In genomic region chr15:102519211-102520141, GRCm38 (mm10) we compare ENCODE assay signal across 8 mouse cellular contexts. TPM values are rescaled to one million over a fixed set of nuclear protein-coding genes. Genes with fewer than 3 reads are reported as not detected.
A peak's percentile ranks its signal among the peaks of the same experiment; 100 is the strongest.
DNase-seq lines count a peak whose midpoint lies in the region; ATAC-seq and TF ChIP-seq lines count a peak whose summit lies in the region.

No protein-coding gene starts in this region.

- no peak for ATAC-seq in CD4-positive, CD25-positive, alpha-beta regulatory T cell, adult 4 months
- ATAC-seq in megakaryocyte, adult 5-6 weeks (ENCODE audit: poor library complexity, severe bottlenecking) = no peak

- H3K27ac ChIP-seq in limb, embryonic 10.5 days = peak overlapping the region; percentile 98
- H3K27ac ChIP-seq in olfactory bulb, adult 2 months (ENCODE audit: insufficient read depth, low read depth, low read length) = no peak overlapping the region

- peak overlapping the region; percentile 95 for H3K4me3 ChIP-seq in megakaryocyte, embryonic 14.5 days (replicated peaks)
- peak overlapping the region; percentile 74 for H3K4me3 ChIP-seq in limb, embryonic 10.5 days
- H3K4me3 ChIP-seq in olfactory bulb, adult 2 months (ENCODE audit: insufficient read depth, low read depth, low read length) = peak overlapping the region; percentile 89

- TF ChIP-seq POLR2A in olfactory bulb, adult 2 months (IDR thresholded peaks at IDR 0.05; ENCODE audit: insufficient read depth, low read depth, low read length) = no peak

- peak; percentile 19 for DNase-seq in CD4-positive, CD25-positive, alpha-beta regulatory T cell, adult 2 months (ENCODE audit: low read depth, low spot score)
- no peak for DNase-seq in limb, embryonic 10.5 days (ENCODE audit: low spot score)
- DNase-seq in left cerebral cortex, adult 8-10 months (ENCODE audit: low spot score in 2 of 2) = no peak
- DNase-seq in ovary, postnatal 14 days (ENCODE audit: low spot score) = no peak

- H3K27me3 ChIP-seq in megakaryocyte, embryonic 14.5 days (replicated peaks) = no peaks in the 10 kb centered on the region
- H3K27me3 ChIP-seq in limb, embryonic 10.5 days (ENCODE audit: low read depth, poor library complexity, severe bottlenecking) = no peaks in the 10 kb centered on the region

- H3K36me3 ChIP-seq in megakaryocyte, embryonic 14.5 days (replicated peaks; ENCODE audit: low read length) = peaks cover 35% of the 10 kb centered on the region
- peaks cover 43% of the 10 kb centered on the region for H3K36me3 ChIP-seq in limb, embryonic 10.5 days

- H3K9me3 ChIP-seq in megakaryocyte, embryonic 14.5 days = no peaks in the 10 kb centered on the region
- H3K9me3 ChIP-seq in limb, embryonic 10.5 days (replicated peaks) = no peaks in the 10 kb centered on the region

- no peak for TF ChIP-seq CTCF in olfactory bulb, adult 2 months (IDR thresholded peaks at IDR 0.05; ENCODE audit: insufficient read depth, low read depth, low read length)

- H3K4me1 ChIP-seq in megakaryocyte, embryonic 14.5 days = peaks cover 67% of the 10 kb centered on the region
- H3K4me1 ChIP-seq in limb, embryonic 10.5 days = peaks cover 41% of the 10 kb centered on the region
- H3K4me1 ChIP-seq in olfactory bulb, adult 2 months (ENCODE audit: control insufficient read depth, insufficient read depth, low read length) = peaks cover 17% of the 10 kb centered on the region

- 68% methylated on average over 17 of the region's 17 CpGs for WGBS in limb, embryonic 10.5 days
- 34% methylated on average over 17 of the region's 17 CpGs for whole genome bisulfite sequencing in olfactory bulb, adult 2 months

RNA-seq across cellular contexts. Expression of gene Tarbp2, which starts 1.5 kb away (rescaled TPM):
- polyA plus RNA-seq in CD4-positive, CD25-positive, alpha-beta regulatory T cell, adult 4 months (2017; shearing (Covaris generic)) = 10 to 100 TPM; 24.9 to 41.9 TPM
- 46.9 and 64.7 TPM in 2 replicates for polyA plus RNA-seq in megakaryocyte, embryonic 14.5 days (2012; ENCODE audit: insufficient read depth, low replicate concordance)
- total RNA-seq in megakaryocyte, adult 5-6 weeks (2015) = 10.7 and 14.1 TPM in 2 replicates
- 19.4 and 21.2 TPM in 2 replicates for total RNA-seq in megakaryocyte, adult 5-6 weeks (2017)
- 143 and 150 TPM in 2 replicates for polyA plus RNA-seq in limb, embryonic 10.5 days (2016; fragmentation: Nextera tagmentation; extraction: Ambion mirVana)
- polyA plus RNA-seq in olfactory bulb, adult 2 months (2012; ENCODE audit: insufficient read depth, insufficient read length, low replicate concordance, missing spikeins) = not detected in 2 replicates
- 10 to 100 TPM; 30.3 to 37.4 (median 35.2) TPM for total RNA-seq in left cerebral cortex, adult 8-10 months (2022)

RNA-seq across cellular contexts. Expression of gene Map3k12, which starts 2.6 kb away (rescaled TPM):
- 1 to 10 TPM; 6.8 to 8.1 TPM for polyA plus RNA-seq in CD4-positive, CD25-positive, alpha-beta regulatory T cell, adult 4 months (2017; shearing (Covaris generic))
- 2.3 and 5.9 TPM in 2 replicates for polyA plus RNA-seq in megakaryocyte, embryonic 14.5 days (2012; ENCODE audit: insufficient read depth, low replicate concordance)
- total RNA-seq in megakaryocyte, adult 5-6 weeks (2015) = 0.09 and 0.27 TPM in 2 replicates
- 0.33 and 0.85 TPM in 2 replicates for total RNA-seq in megakaryocyte, adult 5-6 weeks (2017)
- 23.8 and 27.7 TPM in 2 replicates for polyA plus RNA-seq in limb, embryonic 10.5 days (2016; fragmentation: Nextera tagmentation; extraction: Ambion mirVana)
- polyA plus RNA-seq in olfactory bulb, adult 2 months (2012; ENCODE audit: insufficient read depth, insufficient read length, low replicate concordance, missing spikeins) = not detected in 2 replicates
- total RNA-seq in left cerebral cortex, adult 8-10 months (2022) = 10 to 100 TPM; 85.6 to 93.8 (median 89.3) TPM

RNA-seq across cellular contexts. Expression of gene Npff, which starts 5.3 kb away (rescaled TPM):
- polyA plus RNA-seq in CD4-positive, CD25-positive, alpha-beta regulatory T cell, adult 4 months (2017; shearing (Covaris generic)) = 1 to 10 TPM; 4.6 to 5.5 TPM
- 4.0 TPM in 1 of 2 replicates, not detected in the other for polyA plus RNA-seq in megakaryocyte, embryonic 14.5 days (2012; ENCODE audit: insufficient read depth, low replicate concordance)
- total RNA-seq in megakaryocyte, adult 5-6 weeks (2015) = 2.8 and 5.0 TPM in 2 replicates
- total RNA-seq in megakaryocyte, adult 5-6 weeks (2017) = 0.81 TPM in 1 of 2 replicates, not detected in the other
- 1.7 and 1.8 TPM in 2 replicates for polyA plus RNA-seq in limb, embryonic 10.5 days (2016; fragmentation: Nextera tagmentation; extraction: Ambion mirVana)
- not detected in 2 replicates for polyA plus RNA-seq in olfactory bulb, adult 2 months (2012; ENCODE audit: insufficient read depth, insufficient read length, low replicate concordance, missing spikeins)
- total RNA-seq in left cerebral cortex, adult 8-10 months (2022) = 1 to 10 TPM; 2.1 to 4.8 (median 3.2) TPM

RNA-seq across cellular contexts. Expression of gene Gm10337, which starts 16.0 kb away (rescaled TPM):
- not detected for polyA plus RNA-seq in CD4-positive, CD25-positive, alpha-beta regulatory T cell, adult 4 months (2017; shearing (Covaris generic))
- not detected in 2 replicates for polyA plus RNA-seq in megakaryocyte, embryonic 14.5 days (2012; ENCODE audit: insufficient read depth, low replicate concordance)
- not detected in 2 replicates for total RNA-seq in megakaryocyte, adult 5-6 weeks (2015)
- not detected in 2 replicates for total RNA-seq in megakaryocyte, adult 5-6 weeks (2017)
- 3.8 and 4.8 TPM in 2 replicates for polyA plus RNA-seq in limb, embryonic 10.5 days (2016; fragmentation: Nextera tagmentation; extraction: Ambion mirVana)
- not detected in 2 replicates for polyA plus RNA-seq in olfactory bulb, adult 2 months (2012; ENCODE audit: insufficient read depth, insufficient read length, low replicate concordance, missing spikeins)
- not detected for total RNA-seq in left cerebral cortex, adult 8-10 months (2022)

RNA-seq across cellular contexts. Expression of gene Pcbp2, which starts 49.1 kb away (rescaled TPM):
- 100 to 1,000 TPM; 198 to 220 TPM for polyA plus RNA-seq in CD4-positive, CD25-positive, alpha-beta regulatory T cell, adult 4 months (2017; shearing (Covaris generic))
- 254 and 404 TPM in 2 replicates for polyA plus RNA-seq in megakaryocyte, embryonic 14.5 days (2012; ENCODE audit: insufficient read depth, low replicate concordance)
- 705 and 801 TPM in 2 replicates for total RNA-seq in megakaryocyte, adult 5-6 weeks (2015)
- 156 and 205 TPM in 2 replicates for total RNA-seq in megakaryocyte, adult 5-6 weeks (2017)
- polyA plus RNA-seq in limb, embryonic 10.5 days (2016; fragmentation: Nextera tagmentation; extraction: Ambion mirVana) = 230 and 235 TPM in 2 replicates
- polyA plus RNA-seq in olfactory bulb, adult 2 months (2012; ENCODE audit: insufficient read depth, insufficient read length, low replicate concordance, missing spikeins) = 834 and 975 TPM in 2 replicates
- total RNA-seq in left cerebral cortex, adult 8-10 months (2022) = 100 to 1,000 TPM; 481 to 511 (median 488) TPM

Comparison
In these comparisons a context has a peak if more than half of its experiments do, and no peak if none do; other contexts are left out.
1. RNA of gene Tarbp2, which starts 1.5 kb away (polyA plus RNA-seq): 143 to 150 TPM in limb, embryonic 10.5 days, 46.9 to 64.7 TPM in megakaryocyte, embryonic 14.5 days and 24.9 to 41.9 TPM in CD4-positive, CD25-positive, alpha-beta regulatory T cell, adult 4 months; not detected in olfactory bulb, adult 2 months; every median in the first group is over 10 times any median in the second.
2. Peak in every context shown above with its lines, with median percentiles within 50 percentile points of each other: H3K4me3 ChIP-seq.